Mouse (Mus musculus): ENCODE data around the gene Lrfn3.

Gene Lrfn3

GRCm38 (mm10) chr7:30362652-30363343 lies at the start of gene Lrfn3:
TSS of gene Lrfn3 (minus strand) at chr7:30362772.
- DNase-seq: peak; percentile 49

GRCm38 (mm10) chr7:30411023-30411422 lies 48.5 kb upstream of the Lrfn3 start:
- DNase-seq: no peak

GRCm38 (mm10) chr7:30409789-30410188 lies 47.2 kb upstream of the Lrfn3 start:
- DNase-seq: no peak

- no peak for DNase-seq
Observed at GRCm38 (mm10) chr7:30408639-30409038, 46.1 kb upstream of the Lrfn3 start.

GRCm38 (mm10) chr7:30402343-30402742 lies 39.8 kb upstream of the Lrfn3 start:
- no peak for DNase-seq

DNA sequence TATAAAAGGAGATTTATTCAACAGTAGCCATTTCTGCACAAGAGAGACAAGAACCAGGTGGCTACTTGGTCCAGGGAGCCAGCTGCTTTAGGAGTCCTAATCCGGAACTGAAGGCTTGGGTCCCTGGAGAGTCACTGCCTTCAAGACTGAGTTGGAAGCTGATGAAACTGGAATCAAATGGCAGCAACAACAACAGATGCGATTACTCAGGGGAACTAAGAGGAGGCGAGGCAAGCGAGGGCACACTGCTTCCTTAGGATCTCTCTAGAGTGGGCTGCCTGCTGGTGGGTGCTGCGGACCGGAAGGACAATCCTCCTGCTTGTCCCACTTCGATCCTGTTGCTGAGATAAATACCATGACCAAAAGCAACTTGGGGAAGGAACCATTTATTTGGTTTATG lies 37.1 kb upstream of the Lrfn3 start:
- DNase-seq: no peak

- no peak for DNase-seq
Observed at GRCm38 (mm10) chr7:30394871-30395270, 32.3 kb upstream of the Lrfn3 start.

DNA sequence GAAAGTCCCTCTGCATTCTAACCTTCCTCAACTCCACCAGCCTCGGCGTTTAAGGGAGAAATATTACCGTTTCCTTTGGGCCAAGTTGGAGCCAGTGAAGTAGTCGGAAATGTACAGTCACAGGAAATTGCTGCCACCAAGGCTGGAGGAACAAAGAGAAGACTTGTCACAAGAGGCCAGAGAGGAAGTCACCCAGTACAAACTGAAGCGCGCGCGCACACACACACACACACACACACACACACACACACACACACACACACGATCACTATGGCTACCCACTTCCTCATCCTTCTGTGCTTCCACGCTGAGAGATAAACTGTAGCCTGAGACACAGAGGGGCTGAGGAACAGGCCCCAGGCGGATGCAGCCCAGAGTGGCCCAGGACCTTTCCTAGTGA lies 31.8 kb upstream of the Lrfn3 start:
- peak; percentile 9 for DNase-seq

DNA sequence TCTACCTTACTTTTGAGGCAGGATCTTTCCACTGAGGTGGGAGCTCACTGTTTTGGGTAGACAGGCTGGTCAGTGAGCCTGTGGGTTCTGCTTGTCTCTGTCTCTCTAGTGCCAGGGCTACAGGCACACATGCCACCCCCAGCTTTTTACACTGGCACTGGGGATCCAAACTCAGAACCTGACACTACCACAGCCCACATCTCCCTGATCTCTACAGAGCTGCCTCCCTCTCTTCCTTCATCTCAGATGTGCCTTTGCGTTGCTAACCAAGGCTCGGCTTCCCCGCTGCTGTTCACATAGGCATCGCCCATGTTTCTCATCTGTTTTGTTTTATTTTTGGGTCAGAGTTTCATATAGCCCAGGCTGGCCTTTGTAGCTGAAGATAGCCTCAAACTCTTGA lies 31.1 kb upstream of the Lrfn3 start:
- DNase-seq: no peak

GRCm38 (mm10) chr7:30392746-30393520 lies 30.4 kb upstream of the Lrfn3 start:
- no peak for DNase-seq

GRCm38 (mm10) chr7:30384106-30384505 lies 21.5 kb upstream of the Lrfn3 start:
- no peak for DNase-seq

- no peak for DNase-seq
Observed at GRCm38 (mm10) chr7:30380061-30380460, 17.5 kb upstream of the Lrfn3 start.

GRCm38 (mm10) chr7:30373501-30373962 lies 11.0 kb upstream of the Lrfn3 start:
- peak; percentile 92 for DNase-seq

- DNase-seq: no peak
Observed at GRCm38 (mm10) chr7:30367466-30367865, 4.9 kb upstream of the Lrfn3 start.

- DNase-seq: no peak
Observed at GRCm38 (mm10) chr7:30363344-30363738, 769 bp upstream of the Lrfn3 start.

DNA sequence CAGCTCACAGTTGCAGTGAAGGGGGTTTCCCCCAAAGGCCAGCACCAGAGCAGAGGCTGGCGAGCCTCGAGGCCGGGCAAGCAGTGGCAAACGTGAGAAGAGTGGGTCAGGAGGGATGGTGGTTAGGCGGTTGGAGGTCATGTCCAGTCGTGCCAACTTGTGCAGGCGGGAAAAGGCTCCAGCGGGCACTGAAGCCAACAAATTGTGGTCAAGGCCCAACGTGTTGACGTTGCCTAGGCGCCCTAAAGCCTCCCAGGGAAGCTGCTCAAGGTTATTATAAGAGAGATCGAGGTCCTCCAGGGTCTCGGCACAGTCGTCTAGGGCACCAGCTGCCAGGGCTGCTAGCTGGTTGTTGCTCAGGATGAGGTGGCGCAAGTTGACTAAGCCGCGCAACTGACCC lies 2.5 kb downstream of the Lrfn3 start:
- DNase-seq: no peak

DNA sequence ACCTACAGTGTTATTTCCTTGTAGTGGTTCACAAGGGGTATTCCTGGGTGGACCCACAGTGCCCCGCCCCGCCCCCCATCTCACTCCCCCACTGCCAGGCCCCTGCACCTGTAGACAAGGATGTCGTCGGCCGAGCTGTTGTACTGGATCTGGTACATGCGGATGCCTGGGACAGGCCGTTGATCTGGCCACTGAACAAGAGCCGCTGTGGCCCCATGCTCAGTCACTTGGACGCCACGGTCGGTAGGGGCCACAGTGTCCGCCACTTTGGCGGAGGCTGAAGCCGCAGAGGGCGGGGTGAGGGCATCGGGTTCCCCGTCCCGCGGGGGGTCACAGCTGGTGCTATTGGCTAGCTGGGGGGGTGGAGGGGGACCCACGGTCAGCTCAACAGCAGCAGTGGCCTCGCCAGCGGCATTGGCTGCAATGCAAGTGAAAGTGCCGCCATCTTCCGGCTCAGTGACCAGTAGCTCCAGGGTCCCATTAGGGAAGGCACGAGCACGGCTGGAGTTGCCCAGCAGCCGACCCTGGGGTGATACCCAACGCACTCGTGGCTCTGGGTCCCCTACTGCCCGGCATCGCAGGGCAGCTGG lies 3.2 kb downstream of the Lrfn3 start:
- DNase-seq: peak; percentile 51

DNA sequence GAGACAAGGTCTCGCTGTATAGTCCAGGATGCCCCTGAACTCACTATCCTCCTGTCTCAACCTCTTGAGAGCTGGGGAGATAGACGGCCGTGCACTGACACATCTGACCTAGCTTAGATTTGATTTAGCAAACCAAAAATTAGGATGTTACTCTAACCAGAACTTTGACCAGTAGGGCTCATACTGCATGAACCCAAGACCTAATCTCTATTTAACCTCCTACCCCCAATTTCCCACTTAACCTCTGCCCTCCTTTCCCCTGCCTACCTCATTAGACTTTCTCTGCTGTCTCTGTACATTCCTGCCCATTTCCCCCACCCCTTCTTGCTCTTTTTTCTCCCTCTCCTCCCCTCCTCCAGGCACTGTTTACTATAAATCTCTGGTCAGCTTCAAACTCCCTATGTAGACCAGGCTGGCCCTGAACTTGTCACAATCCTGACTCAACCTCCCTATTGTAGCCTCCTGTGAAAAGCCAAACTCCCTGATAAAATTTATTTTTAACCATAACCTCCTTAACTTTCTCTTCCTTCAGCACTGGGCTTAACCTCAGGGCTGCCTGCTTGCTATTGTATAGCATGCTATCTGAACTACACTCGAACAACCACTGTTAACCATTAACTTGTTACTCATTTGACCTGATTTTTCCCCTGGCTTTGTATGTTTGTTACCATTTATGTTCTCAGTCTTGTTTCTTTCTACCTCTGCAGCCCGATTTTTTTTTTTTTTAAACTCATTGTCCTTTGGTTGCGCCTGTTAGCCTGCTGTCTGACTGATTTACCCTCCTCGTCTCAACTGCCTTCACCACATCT lies 4.0 kb downstream of the Lrfn3 start:
- DNase-seq: peak; percentile 29

- DNase-seq: no peak
Observed at GRCm38 (mm10) chr7:30354059-30354458, 8.5 kb downstream of the Lrfn3 start.

DNA sequence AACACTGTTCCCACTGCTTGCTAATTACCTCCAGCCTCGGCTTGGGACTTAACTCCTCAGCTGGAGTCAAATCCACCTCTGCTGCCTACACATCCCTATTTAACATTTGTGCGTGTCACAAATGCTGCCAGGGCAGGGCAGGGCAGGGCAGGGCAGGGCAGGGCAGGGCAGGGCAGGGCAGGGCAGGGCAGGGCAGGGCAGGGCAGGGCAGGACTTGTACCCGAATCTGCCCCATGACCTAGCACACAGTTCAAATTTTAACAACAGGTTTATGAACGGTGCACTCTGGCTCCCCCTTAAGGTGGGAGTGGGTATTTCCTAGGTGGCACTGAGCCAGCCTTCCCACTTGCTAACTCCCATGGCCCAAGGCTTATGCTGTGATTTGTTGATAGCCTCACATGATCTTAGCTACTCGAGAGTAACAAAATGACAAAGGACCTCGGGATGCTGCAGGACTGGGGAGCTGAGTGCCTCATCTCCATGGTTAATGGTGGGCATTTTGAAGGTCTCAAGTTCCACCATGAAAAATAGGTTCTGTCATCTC lies 9.2 kb downstream of the Lrfn3 start:
- DNase-seq: peak; percentile 82

GRCm38 (mm10) chr7:30347828-30348227 lies 14.7 kb downstream of the Lrfn3 start:
- DNase-seq: peak; percentile 76

- peak; percentile 75 for DNase-seq
Observed at GRCm38 (mm10) chr7:30346635-30347379, 15.8 kb downstream of the Lrfn3 start.
